Mouse (Mus musculus) telencephalon, adult 2 months (tissue): ENCODE measurements around the gene Itprid2.
"Not testable (repeated sequence)": the region's sequence is repeated elsewhere in the genome, so short reads cannot be mapped to it uniquely, and the experiment has no call there.

ENCODE experiments used
- DNase-seq: peaks from one replicate; pipeline ENCODE4 v3.0.0-alpha.2; 2011; ENCODE audit warnings: low read depth, low spot score

Itprid2 gene

GRCm38 (mm10) chr2:79634528-79635400 lies at the start of gene Itprid2:
Gene Itprid2 (plus strand): TSS chr2:79635352.
- peak; percentile 93 for DNase-seq

DNA sequence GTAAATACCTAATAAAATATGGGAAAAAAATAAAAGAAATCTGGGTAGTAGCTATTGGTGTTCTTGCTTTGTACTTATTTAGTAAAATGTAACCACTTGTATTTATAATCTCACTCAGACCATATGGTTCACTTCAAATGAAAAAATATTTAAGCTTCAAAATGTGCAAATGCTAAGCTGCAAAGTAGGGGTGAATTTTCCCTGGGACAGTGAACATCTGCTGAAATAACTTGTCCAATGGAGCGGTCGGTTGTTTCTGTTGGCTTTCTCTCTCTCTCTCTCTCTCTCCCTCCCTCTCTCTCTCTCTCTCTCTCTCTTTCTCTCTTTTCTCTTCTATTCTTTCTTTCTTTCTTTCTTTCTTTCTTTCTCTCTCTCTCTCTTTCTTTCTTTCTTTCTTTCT lies 39.0 kb upstream of the Itprid2 start:
- DNase-seq = no peak

DNA sequence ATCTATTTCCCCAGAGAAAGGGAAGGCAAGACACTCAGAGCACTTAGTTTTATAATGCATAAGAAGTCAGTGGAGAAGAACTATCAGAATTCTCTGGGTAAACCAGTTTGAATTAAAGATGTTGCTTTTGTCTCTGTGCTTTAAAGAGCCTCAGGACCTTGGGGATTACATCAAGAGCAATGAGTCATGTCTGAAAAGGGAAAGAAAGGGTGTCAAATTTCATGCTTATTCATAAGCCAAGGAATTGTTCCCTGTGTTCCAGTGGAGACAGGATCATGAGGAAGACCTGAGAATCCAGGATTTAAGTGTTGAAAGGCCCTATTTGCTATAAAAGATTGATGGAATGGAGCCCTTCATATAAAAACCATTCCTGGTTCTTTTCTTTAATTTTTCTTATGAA lies 38.1 kb upstream of the Itprid2 start:
- no peak for DNase-seq

DNA sequence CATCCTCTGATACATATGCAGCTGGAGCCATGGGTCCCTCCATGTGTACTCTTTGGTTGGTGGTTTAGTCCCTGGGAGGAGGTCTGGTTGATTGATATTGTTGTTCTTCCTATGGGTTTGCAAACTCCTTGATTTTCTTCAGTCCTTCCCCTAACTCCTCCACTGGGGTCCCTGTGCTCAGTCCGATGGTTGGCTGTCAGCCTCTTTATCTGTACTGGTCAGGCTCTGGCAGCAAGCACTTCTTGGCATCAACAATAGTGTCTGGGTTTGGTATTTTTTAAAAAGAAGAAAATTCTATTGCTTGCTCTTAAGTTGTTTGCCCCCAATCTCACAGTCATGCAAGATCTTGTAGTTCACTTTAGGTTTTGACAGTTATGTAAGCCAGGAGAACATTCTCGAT lies 34.0 kb upstream of the Itprid2 start:
- not testable (repeated sequence) for DNase-seq

- no peak for DNase-seq
Measured at GRCm38 (mm10) chr2:79601691-79602116, 33.4 kb upstream of the Itprid2 start.

- DNase-seq = no peak
Measured at GRCm38 (mm10) chr2:79602306-79602705, 32.8 kb upstream of the Itprid2 start.

DNA sequence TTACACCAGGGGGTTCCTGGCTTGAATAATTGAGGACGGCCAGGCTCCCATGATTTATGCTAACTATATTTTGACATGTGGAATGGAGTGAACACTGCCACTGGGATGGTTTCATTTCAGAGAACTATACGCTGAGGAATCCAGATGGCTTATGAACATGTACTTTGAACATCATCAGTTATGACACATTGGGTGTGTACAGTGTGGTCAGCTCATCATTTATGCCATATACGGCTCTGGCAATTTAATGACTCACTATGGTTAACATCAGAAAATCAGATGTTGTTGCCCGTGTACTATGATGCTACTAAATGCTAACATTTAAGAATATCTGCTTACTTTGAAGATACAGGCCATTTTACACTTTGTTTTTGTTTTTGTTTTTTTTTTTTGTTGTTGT lies 31.8 kb upstream of the Itprid2 start:
- no peak for DNase-seq

- DNase-seq = no peak
Measured at GRCm38 (mm10) chr2:79606033-79606432, 29.1 kb upstream of the Itprid2 start.

DNA sequence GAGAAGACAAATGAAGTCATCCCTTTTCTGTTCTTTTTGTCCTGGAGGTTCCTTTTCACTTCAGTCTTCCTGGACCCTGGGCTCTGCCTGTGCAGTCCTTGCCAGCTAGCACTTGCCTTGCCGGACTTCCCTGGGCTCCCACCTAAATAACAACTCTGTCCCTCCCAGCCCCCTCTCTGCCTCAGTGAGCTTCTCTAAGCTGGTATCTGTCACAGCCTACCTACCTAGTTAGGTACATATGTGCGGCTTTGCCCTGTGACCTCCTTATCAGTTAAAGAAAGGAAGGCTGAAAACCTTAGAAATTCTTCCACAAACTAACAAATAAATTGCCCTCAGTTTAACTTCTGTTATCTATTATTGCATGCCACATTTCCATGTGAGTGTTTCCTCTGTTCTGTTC lies 28.0 kb upstream of the Itprid2 start:
- DNase-seq = no peak

- no peak for DNase-seq
Measured at GRCm38 (mm10) chr2:79608301-79609074, 26.7 kb upstream of the Itprid2 start.

DNA sequence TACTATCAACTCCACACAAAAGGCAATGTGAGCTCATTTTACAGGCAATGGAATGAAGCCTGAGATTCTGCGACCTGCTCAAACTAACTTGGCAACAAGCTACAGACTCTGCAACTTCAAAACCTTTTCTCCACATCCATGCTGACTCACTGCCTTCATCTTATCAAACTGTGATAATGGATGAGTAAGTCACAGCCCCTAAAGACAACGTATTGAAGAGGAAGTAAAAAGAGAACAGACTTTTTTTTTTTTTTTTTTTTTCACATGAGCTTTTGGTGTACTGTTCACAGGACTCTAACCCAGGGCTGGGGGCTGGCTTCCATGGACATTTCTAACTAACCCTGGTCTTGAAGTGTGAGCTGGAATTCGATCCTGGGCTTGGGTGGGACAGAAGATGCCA lies 24.3 kb upstream of the Itprid2 start:
- DNase-seq = no peak

GRCm38 (mm10) chr2:79618145-79618544 lies 17.0 kb upstream of the Itprid2 start:
- no peak for DNase-seq

DNA sequence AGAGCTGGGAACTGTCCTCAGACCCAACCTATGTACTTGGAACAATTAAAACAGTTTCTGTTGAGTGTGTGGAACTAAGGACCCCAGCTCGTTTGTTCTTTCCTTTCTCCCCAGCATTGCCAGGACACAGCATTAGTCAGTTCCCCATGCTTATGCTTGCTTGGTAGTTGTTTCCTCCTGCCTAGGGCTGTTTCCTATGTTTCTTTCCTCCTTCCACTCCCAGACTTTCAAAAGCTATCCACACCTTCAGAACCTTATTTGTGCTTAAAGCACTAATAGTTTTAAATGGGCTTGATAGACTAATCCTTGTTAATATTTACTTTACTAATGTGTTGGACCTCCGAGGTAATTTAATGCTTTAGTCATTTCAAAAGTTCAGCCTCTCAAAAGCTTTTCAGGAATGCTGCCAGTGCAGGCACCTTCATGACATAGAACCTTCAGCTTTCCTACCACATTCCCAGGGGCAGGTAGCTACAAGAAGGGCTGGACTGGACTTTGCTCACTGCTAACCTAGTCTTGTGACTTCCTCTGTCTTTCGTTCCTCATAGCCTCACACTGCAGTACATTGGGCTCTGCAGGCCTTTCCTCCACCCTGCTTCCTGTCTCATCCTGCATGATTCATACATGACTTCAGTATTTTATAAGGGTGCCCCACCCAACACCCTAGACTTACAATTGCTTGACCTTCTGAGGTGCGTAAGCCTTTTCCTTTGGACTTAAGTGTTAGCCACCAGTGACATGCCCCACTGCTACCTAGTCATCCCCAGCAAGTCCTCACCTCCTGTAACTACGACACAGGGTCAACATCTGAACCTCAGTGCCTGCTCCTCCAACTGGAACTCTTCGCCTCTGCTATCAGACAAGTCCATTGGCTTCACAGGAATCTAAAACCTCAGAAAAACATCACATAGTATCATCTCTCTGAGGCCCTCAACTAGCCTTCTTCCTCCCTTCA lies 16.3 kb upstream of the Itprid2 start:
- DNase-seq = no peak

- no peak for DNase-seq
Measured at GRCm38 (mm10) chr2:79623256-79623655, 11.9 kb upstream of the Itprid2 start.

GRCm38 (mm10) chr2:79627624-79628023 lies 7.5 kb upstream of the Itprid2 start:
- no peak for DNase-seq

- DNase-seq = no peak
Measured at GRCm38 (mm10) chr2:79630231-79630630, 4.9 kb upstream of the Itprid2 start.

- DNase-seq = no peak
Measured at GRCm38 (mm10) chr2:79635426-79636291, 507 bp downstream of the Itprid2 start.

GRCm38 (mm10) chr2:79638924-79639323 lies 3.8 kb downstream of the Itprid2 start:
- DNase-seq = no peak

DNA sequence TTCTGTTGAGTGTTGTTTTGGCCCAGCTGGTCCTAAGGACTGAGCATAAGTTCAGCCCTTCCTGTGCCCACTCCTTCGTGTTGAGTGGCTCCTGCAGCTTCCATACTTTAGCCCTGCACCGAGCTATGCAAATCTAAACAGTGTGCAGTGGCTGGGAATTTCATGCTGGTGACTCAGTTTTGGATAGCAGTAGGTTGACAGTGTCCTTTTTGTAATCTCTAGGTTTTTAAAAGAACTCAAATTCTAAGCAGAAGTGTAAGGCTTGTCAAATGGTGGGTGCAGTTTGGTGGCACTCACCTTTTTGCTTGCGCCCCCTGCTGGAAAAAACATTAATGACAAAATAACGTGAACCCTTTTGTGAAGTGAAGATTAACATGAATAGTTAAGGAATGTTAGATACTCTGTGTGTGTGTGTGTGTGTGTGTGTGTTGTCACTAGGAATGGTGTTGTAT lies 11.1 kb downstream of the Itprid2 start:
- DNase-seq = no peak

DNA sequence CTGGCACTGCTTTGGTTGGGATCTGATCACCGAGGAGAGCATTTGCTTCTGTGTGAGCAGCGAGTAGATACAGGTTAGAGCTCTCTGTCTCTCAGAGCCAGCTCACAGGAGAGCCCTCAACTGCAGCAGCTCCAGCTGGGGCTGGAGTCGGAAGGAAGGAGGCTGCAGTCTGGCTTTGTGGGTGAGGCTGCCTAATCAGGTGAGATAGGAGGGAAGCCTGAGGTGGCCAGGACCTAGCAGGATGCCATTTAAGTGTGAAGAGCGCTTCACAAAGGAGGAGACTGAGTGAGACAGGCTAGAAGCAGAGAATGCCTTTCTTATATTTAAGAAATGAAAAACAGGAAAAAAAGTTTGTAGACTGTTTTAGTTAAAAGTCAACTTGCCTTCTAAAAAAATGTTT lies 11.9 kb downstream of the Itprid2 start:
- DNase-seq = no peak

GRCm38 (mm10) chr2:79647728-79648127 lies 12.6 kb downstream of the Itprid2 start:
- no peak for DNase-seq
